ENCODE assay signal across 8 mouse cellular contexts in genomic region chr1:132312703-132313102, GRCm38 (mm10). TPM values are rescaled to one million over a fixed set of nuclear protein-coding genes. Genes with fewer than 3 reads are reported as not detected.
DNase-seq lines count a peak whose midpoint lies in the region; ATAC-seq and TF ChIP-seq lines count a peak whose summit lies in the region.

No protein-coding gene starts in this region.

- no peaks in the 10 kb centered on the region for H3K36me3 ChIP-seq in intestine, postnatal 0 days (ENCODE audit: control insufficient read depth, insufficient read depth)
- H3K36me3 ChIP-seq in intestine, embryonic 16.5 days (ENCODE audit: control insufficient read depth, insufficient read depth, low read length), result no peaks in the 10 kb centered on the region
- H3K36me3 ChIP-seq in heart, embryonic 13.5 days, result no peaks in the 10 kb centered on the region
- H3K36me3 ChIP-seq in midbrain, embryonic 12.5 days, result no peaks in the 10 kb centered on the region

- peak; percentile 84 for DNase-seq in ES-CJ7 (ENCODE audit: low read depth, low spot score)
- DNase-seq in cerebellum, postnatal 25 days, result peak; percentile 66 to 80
- DNase-seq in layer of hippocampus, adult 9-11 months, result peak; percentile 36
- DNase-seq in yolk sac, embryonic 10.5 days (ENCODE audit: low spot score), result peak; percentile 79

- H3K4me1 ChIP-seq in intestine, postnatal 0 days (replicated peaks; ENCODE audit: control insufficient read depth, insufficient read depth, low read length), result peaks cover 5% of the 10 kb centered on the region
- H3K4me1 ChIP-seq in intestine, embryonic 16.5 days (ENCODE audit: control insufficient read depth, insufficient read depth, low read length), result peaks cover 13% of the 10 kb centered on the region
- H3K4me1 ChIP-seq in heart, embryonic 13.5 days, result peaks cover 47% of the 10 kb centered on the region
- H3K4me1 ChIP-seq in midbrain, embryonic 12.5 days, result peaks cover 13% of the 10 kb centered on the region

- ATAC-seq in intestine, postnatal 0 days, result 0 out of 2 replicates have a peak, but pooled peaks have one; percentile 12
- no peak for ATAC-seq in intestine, embryonic 16.5 days
- ATAC-seq in heart, embryonic 13.5 days (ENCODE audit: extremely low read depth, insufficient number of reproducible peaks, low FRiP score, low TSS enrichment), result no peak
- peak; percentile 32; the same call in 1 of the 2 replicates for ATAC-seq in midbrain, embryonic 12.5 days (ENCODE audit: low FRiP score, low read depth)

- H3K4me3 ChIP-seq in intestine, postnatal 0 days (ENCODE audit: low read depth, low read length), result no peak overlapping the region
- H3K4me3 ChIP-seq in intestine, embryonic 16.5 days (ENCODE audit: low read length), result no peak overlapping the region
- no peak overlapping the region for H3K4me3 ChIP-seq in heart, embryonic 13.5 days
- H3K4me3 ChIP-seq in midbrain, embryonic 12.5 days, result no peak overlapping the region

- no peaks in the 10 kb centered on the region for H3K9me3 ChIP-seq in intestine, postnatal 0 days (ENCODE audit: control insufficient read depth)
- H3K9me3 ChIP-seq in intestine, embryonic 16.5 days (ENCODE audit: control insufficient read depth, low read length), result no peaks in the 10 kb centered on the region
- H3K9me3 ChIP-seq in heart, embryonic 13.5 days, result no peaks in the 10 kb centered on the region
- no peaks in the 10 kb centered on the region for H3K9me3 ChIP-seq in midbrain, embryonic 12.5 days

- H3K4me2 ChIP-seq in intestine, postnatal 0 days (replicated peaks; ENCODE audit: low read depth), result no peak overlapping the region
- no peak overlapping the region for H3K4me2 ChIP-seq in intestine, embryonic 16.5 days (ENCODE audit: low read depth, low read length)
- no peak overlapping the region for H3K4me2 ChIP-seq in heart, embryonic 13.5 days
- H3K4me2 ChIP-seq in midbrain, embryonic 12.5 days (replicated peaks), result no peak overlapping the region

- H3K27ac ChIP-seq in intestine, postnatal 0 days (ENCODE audit: low read depth, low read length), result no peak overlapping the region
- H3K27ac ChIP-seq in intestine, embryonic 16.5 days (ENCODE audit: low read length), result no peak overlapping the region
- peak overlapping the region; percentile 44; the same call in 1 of the 2 replicates for H3K27ac ChIP-seq in heart, embryonic 13.5 days (replicated peaks)
- no peak overlapping the region for H3K27ac ChIP-seq in midbrain, embryonic 12.5 days (replicated peaks)

- peak; percentile 88 for TF ChIP-seq CTCF in intestine, postnatal 0 days (IDR thresholded peaks at IDR 0.05; ENCODE audit: low read depth)

- no peaks in the 10 kb centered on the region for H3K27me3 ChIP-seq in intestine, postnatal 0 days (replicated peaks; ENCODE audit: control insufficient read depth, insufficient read depth, low read length)
- H3K27me3 ChIP-seq in intestine, embryonic 16.5 days (replicated peaks; ENCODE audit: control insufficient read depth, insufficient read depth, low read length), result 0 out of 2 replicates have a peak, but pooled peaks cover 7% of the 10 kb centered on the region
- peaks cover 54% of the 10 kb centered on the region for H3K27me3 ChIP-seq in heart, embryonic 13.5 days (replicated peaks)
- H3K27me3 ChIP-seq in midbrain, embryonic 12.5 days, result peaks cover 13% of the 10 kb centered on the region; the same call in 1 of the 2 replicates

- no peak overlapping the region for H3K9ac ChIP-seq in intestine, postnatal 0 days (ENCODE audit: low read depth, low read length)
- H3K9ac ChIP-seq in intestine, embryonic 16.5 days (ENCODE audit: low read depth, low read length), result no peak overlapping the region
- H3K9ac ChIP-seq in heart, embryonic 13.5 days, result no peak overlapping the region
- H3K9ac ChIP-seq in midbrain, embryonic 12.5 days (replicated peaks), result no peak overlapping the region

- WGBS in intestine, postnatal 0 days, result 51% methylated on average over 3 of the region's 3 CpGs
- 53% methylated on average over 3 of the region's 3 CpGs for WGBS in intestine, embryonic 16.5 days
- WGBS in heart, embryonic 13.5 days, result 57% methylated on average over 3 of the region's 3 CpGs
- 55% methylated on average over 3 of the region's 3 CpGs for WGBS in midbrain, embryonic 12.5 days

RNA-seq across cellular contexts. Expression of gene Nuak2, which starts 3.2 kb away (rescaled TPM):
- polyA plus RNA-seq in intestine, postnatal 0 days (2015; fragmentation: Nextera tagmentation; extraction: Ambion mirVana), result 20.0 and 20.6 TPM in 2 replicates
- 4.6 and 5.6 TPM in 2 replicates for polyA plus RNA-seq in intestine, embryonic 16.5 days (2015; fragmentation: Nextera tagmentation; extraction: Ambion mirVana)
- 2.0 and 2.2 TPM in 2 replicates for polyA plus RNA-seq in heart, embryonic 13.5 days (2015; fragmentation: Nextera tagmentation; extraction: Ambion mirVana)
- 94.9 and 101 TPM in 2 replicates for polyA plus RNA-seq in midbrain, embryonic 12.5 days (2016; fragmentation: Nextera tagmentation; extraction: Ambion mirVana)

RNA-seq across cellular contexts. Expression of gene Klhdc8a, which starts 14.3 kb away (rescaled TPM):
- polyA plus RNA-seq in intestine, postnatal 0 days (2015; fragmentation: Nextera tagmentation; extraction: Ambion mirVana), result 0.46 and 0.51 TPM in 2 replicates
- polyA plus RNA-seq in intestine, embryonic 16.5 days (2015; fragmentation: Nextera tagmentation; extraction: Ambion mirVana), result 0.09 and 0.33 TPM in 2 replicates
- polyA plus RNA-seq in heart, embryonic 13.5 days (2015; fragmentation: Nextera tagmentation; extraction: Ambion mirVana), result 0.34 and 0.63 TPM in 2 replicates
- polyA plus RNA-seq in midbrain, embryonic 12.5 days (2016; fragmentation: Nextera tagmentation; extraction: Ambion mirVana), result 5.2 and 5.4 TPM in 2 replicates

Comparison
In these comparisons a context has a peak if more than half of its experiments do, and no peak if none do; other contexts are left out.
1. ATAC-seq: peak in intestine, postnatal 0 days (single experiment) and midbrain, embryonic 12.5 days (single experiment); none in intestine, embryonic 16.5 days (single experiment) and heart, embryonic 13.5 days (single experiment).
2. Peak in every context shown above with its lines, with median percentiles within 50 percentile points of each other: DNase-seq.